Mouse (Mus musculus) embryonic facial prominence, embryonic 15.5 days (tissue): ENCODE results near the gene Cfap161. TPM values are rescaled to one million over a fixed set of nuclear protein-coding genes. Genes with fewer than 3 reads are reported as not detected.

Experiments
- ATAC-seq: fragments of 200-750 bp; cut with Nextera tagmentation; 2 replicates; pipeline ENCODE4 v1.8.0; 2017; ENCODE audit warnings: low read depth, moderate TSS enrichment; ENCODE audit not compliant: insufficient number of reproducible peaks, low FRiP score, low TSS enrichment
- H3K27ac ChIP-seq: fragments of 300-500 bp; sonication (generic); replicated peaks from 2 replicates; pipeline ENCODE4 v1.5.1; 2015; ENCODE audit warnings: mild to moderate bottlenecking, inconsistent platforms
- H3K27me3 ChIP-seq: fragments of 300-500 bp; sonication (generic); 2 replicates; pipeline ENCODE4 v1.6.1; 2015; ENCODE audit warnings: inconsistent platforms
- H3K36me3 ChIP-seq: fragments of 300-500 bp; sonication (generic); 2 replicates; pipeline ENCODE4 v1.6.1; 2015; ENCODE audit warnings: mild to moderate bottlenecking, inconsistent platforms
- H3K4me1 ChIP-seq: fragments of 300-500 bp; sonication (generic); 2 replicates; pipeline ENCODE4 v1.6.1; 2015; ENCODE audit warnings: inconsistent platforms
- H3K4me2 ChIP-seq: fragments of 300-500 bp; sonication (generic); replicated peaks from 2 replicates; pipeline ENCODE4 v1.6.1; 2015; ENCODE audit warnings: mild to moderate bottlenecking, inconsistent platforms
- H3K4me3 ChIP-seq: fragments of 300-500 bp; sonication (generic); replicated peaks from 2 replicates; pipeline ENCODE4 v1.5.1; 2015; ENCODE audit warnings: mild to moderate bottlenecking, inconsistent platforms
- H3K9ac ChIP-seq: fragments of 300-500 bp; sonication (generic); 2 replicates; pipeline ENCODE4 v1.6.1; 2015; ENCODE audit warnings: inconsistent platforms
- H3K9me3 ChIP-seq: fragments of 300-500 bp; sonication (generic); replicated peaks from 2 replicates; pipeline ENCODE4 v1.6.1; 2016; ENCODE audit warnings: inconsistent platforms
- WGBS: fragments of 180-500 bp; shearing (Covaris S2); methylation state at CpG from one replicate; pipeline ENCODE4 v1.1.7; 2015; 5-methylcytosine and 5-hydroxymethylcytosine counted together
- polyA plus RNA-seq: library from polyadenylated mRNA; unstranded; fragments of >200 nt; fragmentation: Nextera tagmentation; extraction: Ambion mirVana; gene quantifications from 2 replicates; pipeline ENCODE4 v1.2.1, GENCODE M21; 2015

The Cfap161 gene
- polyA plus RNA-seq, 1 experiment from 2014 or later = 14.1 TPM

GRCm38 (mm10) chr7:83802007-83802406, 7.3 kb upstream of the Cfap161 start:
- no peak for ATAC-seq
- 0 out of 2 replicates have a peak, but pooled peaks cover 4% of the 10 kb centered on the region for H3K4me1 ChIP-seq
- H3K4me2 ChIP-seq = no peak overlapping the region
- H3K36me3 ChIP-seq = no peaks in the 10 kb centered on the region
- H3K9me3 ChIP-seq = no peaks in the 10 kb centered on the region
- no peak overlapping the region for H3K27ac ChIP-seq
- no peaks in the 10 kb centered on the region for H3K27me3 ChIP-seq
- 68% methylated on average over 2 of the region's 2 CpGs for WGBS
- H3K9ac ChIP-seq = no peak overlapping the region
- H3K4me3 ChIP-seq = no peak overlapping the region

- Histone ChIP-seq H3K4me2 (no peak overlapping the region), H3K4me1 (0 out of 2 replicates have a peak, but pooled peaks cover 4% of the 10 kb centered on the region), H3K27me3 (no peaks in the 10 kb centered on the region), H3K27ac (no peak overlapping the region), H3K9ac (no peak overlapping the region), H3K9me3 (no peaks in the 10 kb centered on the region), H3K4me3 (no peak overlapping the region), H3K36me3 (no peaks in the 10 kb centered on the region)
- no peak for ATAC-seq
- WGBS = 95% methylated on average over 6 of the region's 6 CpGs
Measured at GRCm38 (mm10) chr7:83801483-83801875, 6.8 kb upstream of the Cfap161 start.

- Histone ChIP-seq H3K4me1 (0 out of 2 replicates have a peak, but pooled peaks cover 4% of the 10 kb centered on the region), H3K4me2 (no peak overlapping the region), H3K27me3 (no peaks in the 10 kb centered on the region), H3K27ac (no peak overlapping the region), H3K9me3 (no peaks in the 10 kb centered on the region), H3K4me3 (no peak overlapping the region), H3K9ac (no peak overlapping the region), H3K36me3 (no peaks in the 10 kb centered on the region)
- 67% methylated on average over 8 of the region's 8 CpGs for WGBS
- ATAC-seq = no peak
Measured at GRCm38 (mm10) chr7:83800561-83801482, 6.1 kb upstream of the Cfap161 start.

GRCm38 (mm10) chr7:83800071-83800470, 5.4 kb upstream of the Cfap161 start:
- Histone ChIP-seq H3K27me3 (no peaks in the 10 kb centered on the region), H3K4me1 (0 out of 2 replicates have a peak, but pooled peaks cover 4% of the 10 kb centered on the region), H3K9ac (no peak overlapping the region), H3K9me3 (no peaks in the 10 kb centered on the region), H3K27ac (no peak overlapping the region), H3K4me3 (no peak overlapping the region), H3K4me2 (no peak overlapping the region), H3K36me3 (no peaks in the 10 kb centered on the region)
- 80% methylated on average over 2 of the region's 2 CpGs for WGBS
- no peak for ATAC-seq

- no peak overlapping the region for H3K4me2 ChIP-seq
- H3K27me3 ChIP-seq = no peaks in the 10 kb centered on the region
- H3K4me3 ChIP-seq = no peak overlapping the region
- H3K27ac ChIP-seq = no peak overlapping the region; the same call in 1 of the 2 replicates
- peaks cover 12% of the 10 kb centered on the region; the same call in 1 of the 2 replicates for H3K4me1 ChIP-seq
- no peak for ATAC-seq
- no peak overlapping the region for H3K9ac ChIP-seq
- H3K36me3 ChIP-seq = no peaks in the 10 kb centered on the region
- no peaks in the 10 kb centered on the region for H3K9me3 ChIP-seq
Measured at GRCm38 (mm10) chr7:83798004-83798403, 3.3 kb upstream of the Cfap161 start.

- H3K4me3 ChIP-seq = no peak overlapping the region
- H3K4me2 ChIP-seq = no peak overlapping the region
- WGBS = 57% methylated on average over 5 of the region's 5 CpGs
- ATAC-seq = no peak
- no peaks in the 10 kb centered on the region for H3K27me3 ChIP-seq
- H3K9me3 ChIP-seq = no peaks in the 10 kb centered on the region
- H3K9ac ChIP-seq = no peak overlapping the region
- peaks cover 12% of the 10 kb centered on the region; the same call in 1 of the 2 replicates for H3K4me1 ChIP-seq
- H3K36me3 ChIP-seq = no peaks in the 10 kb centered on the region
- no peak overlapping the region for H3K27ac ChIP-seq
Measured at GRCm38 (mm10) chr7:83796177-83796576, 1.5 kb upstream of the Cfap161 start.

GRCm38 (mm10) chr7:83794006-83794683, 535 bp downstream of the Cfap161 start:
- Histone ChIP-seq H3K4me1 (peaks cover 8% of the 10 kb centered on the region; the same call in 1 of the 2 replicates), H3K27me3 (no peaks in the 10 kb centered on the region), H3K36me3 (no peaks in the 10 kb centered on the region), H3K4me2 (peak overlapping the region; percentile 17; the same call in 1 of the 2 replicates), H3K27ac (no peak overlapping the region), H3K4me3 (no peak overlapping the region), H3K9ac (no peak overlapping the region), H3K9me3 (no peaks in the 10 kb centered on the region)
- ATAC-seq = peak; percentile 47
- WGBS = 36% methylated on average over 11 of the region's 11 CpGs

- H3K27me3 ChIP-seq = peaks cover 4% of the 10 kb centered on the region
- no peak overlapping the region for H3K27ac ChIP-seq
- no peaks in the 10 kb centered on the region for H3K36me3 ChIP-seq
- WGBS = 75% methylated on average over 4 of the region's 4 CpGs
- ATAC-seq = no peak
- no peak overlapping the region for H3K9ac ChIP-seq
- no peaks in the 10 kb centered on the region for H3K9me3 ChIP-seq
- H3K4me1 ChIP-seq = no peaks in the 10 kb centered on the region
- no peak overlapping the region for H3K4me3 ChIP-seq
- H3K4me2 ChIP-seq = no peak overlapping the region
Measured at GRCm38 (mm10) chr7:83780881-83781280, 13.8 kb downstream of the Cfap161 start.

- H3K27ac ChIP-seq = no peak overlapping the region
- H3K9me3 ChIP-seq = no peaks in the 10 kb centered on the region
- WGBS = 75% methylated on average over 4 of the region's 4 CpGs
- H3K4me1 ChIP-seq = no peaks in the 10 kb centered on the region
- H3K9ac ChIP-seq = no peak overlapping the region
- ATAC-seq = no peak
- H3K27me3 ChIP-seq = peaks cover 4% of the 10 kb centered on the region
- no peak overlapping the region for H3K4me3 ChIP-seq
- no peaks in the 10 kb centered on the region for H3K36me3 ChIP-seq
- no peak overlapping the region for H3K4me2 ChIP-seq
Measured at GRCm38 (mm10) chr7:83780026-83780425, 14.7 kb downstream of the Cfap161 start.

GRCm38 (mm10) chr7:83779028-83779427, 15.7 kb downstream of the Cfap161 start:
- Histone ChIP-seq H3K27ac (no peak overlapping the region), H3K9ac (no peak overlapping the region), H3K27me3 (peaks cover 4% of the 10 kb centered on the region), H3K4me1 (0 out of 2 replicates have a peak, but pooled peaks cover 3% of the 10 kb centered on the region), H3K4me2 (no peak overlapping the region), H3K9me3 (no peaks in the 10 kb centered on the region), H3K4me3 (no peak overlapping the region), H3K36me3 (no peaks in the 10 kb centered on the region)
- 74% methylated on average over 2 of the region's 2 CpGs for WGBS
- ATAC-seq = no peak

- no peak overlapping the region for H3K4me3 ChIP-seq
- H3K4me2 ChIP-seq = no peak overlapping the region
- no peaks in the 10 kb centered on the region for H3K9me3 ChIP-seq
- 0 out of 2 replicates have a peak, but pooled peaks cover 3% of the 10 kb centered on the region for H3K4me1 ChIP-seq
- H3K36me3 ChIP-seq = no peaks in the 10 kb centered on the region
- 70% methylated on average over 2 of the region's 2 CpGs for WGBS
- no peak overlapping the region for H3K27ac ChIP-seq
- peaks cover 4% of the 10 kb centered on the region for H3K27me3 ChIP-seq
- ATAC-seq = no peak
- H3K9ac ChIP-seq = no peak overlapping the region
Measured at GRCm38 (mm10) chr7:83778516-83778915, 16.2 kb downstream of the Cfap161 start.
